8 mouse cellular contexts compared by ENCODE assay signal in genomic region chr15:36873058-36873883, GRCm38 (mm10).
DNase-seq lines count a peak whose midpoint lies in the region; ATAC-seq and TF ChIP-seq lines count a peak whose summit lies in the region.

No protein-coding gene starts in this region.

- 6% methylated on average over 10 of the region's 10 CpGs for WGBS in kidney, adult 2 months
- 11% methylated on average over 10 of the region's 10 CpGs for WGBS in lung, embryonic 14.5 days

- no peak for TF ChIP-seq POLR2A in kidney, adult 2 months (IDR thresholded peaks at IDR 0.05; ENCODE audit: low read depth, low read length)

- ATAC-seq in cerebellum, adult (ENCODE audit: insufficient number of reproducible peaks, low FRiP score, low TSS enrichment): peak; percentile 3
- ATAC-seq in lung, embryonic 14.5 days (ENCODE audit: insufficient read depth): peak; percentile 83
- ATAC-seq in monocyte, adult 5-6 weeks (replicated peaks; ENCODE audit: insufficient number of reproducible peaks, low FRiP score, low TSS enrichment, poor library complexity, severe bottlenecking): no peak

- H3K4me3 ChIP-seq in kidney, adult 2 months (ENCODE audit: insufficient read depth, low read depth, low read length): no peak overlapping the region
- H3K4me3 ChIP-seq in lung, embryonic 14.5 days (ENCODE audit: low read depth, low read length): no peak overlapping the region

- H3K4me2 ChIP-seq in lung, embryonic 14.5 days: peak overlapping the region; percentile 45

- DNase-seq in cerebellum, adult 11 months: no peak
- DNase-seq in embryo, embryonic 9.5 days (ENCODE audit: extremely low spot score): peak; percentile 42
- DNase-seq in heart, adult 9 months (ENCODE audit: low spot score in 2 of 2): peak; percentile 60 to 81
- peak; percentile 95 for DNase-seq in kidney, adult 2 months
- DNase-seq in lung, embryonic 14.5 days: peak; percentile 94
- peak; percentile 71 for DNase-seq in retina, postnatal 1 day

- H3K27ac ChIP-seq in kidney, adult 2 months (ENCODE audit: insufficient read depth, low read depth, low read length): peak overlapping the region; percentile 79
- H3K27ac ChIP-seq in lung, embryonic 14.5 days (ENCODE audit: low read depth): peak overlapping the region; percentile 88

- no peak for TF ChIP-seq CTCF in kidney, adult 2 months (conservative IDR thresholded peaks at IDR 0.05; ENCODE audit: insufficient read depth, insufficient read length, low read depth, low read length)
- no peak for TF ChIP-seq CTCF in lung, embryonic 14.5 days (IDR thresholded peaks at IDR 0.05; ENCODE audit: low read depth)

- peaks cover 20% of the 10 kb centered on the region for H3K4me1 ChIP-seq in kidney, adult 2 months (ENCODE audit: control insufficient read depth, insufficient read depth, low read length)
- peaks cover 31% of the 10 kb centered on the region for H3K4me1 ChIP-seq in lung, embryonic 14.5 days (ENCODE audit: insufficient read depth)

- H3K27me3 ChIP-seq in kidney, adult 2 months (replicated peaks; ENCODE audit: control insufficient read depth, insufficient read depth, low read length): no peaks in the 10 kb centered on the region
- H3K27me3 ChIP-seq in lung, embryonic 14.5 days (ENCODE audit: insufficient read depth, low read length): no peaks in the 10 kb centered on the region

- H3K9me3 ChIP-seq in lung, embryonic 14.5 days (ENCODE audit: low read depth, low read length): no peaks in the 10 kb centered on the region

- H3K9ac ChIP-seq in lung, embryonic 14.5 days: no peak overlapping the region

- H3K36me3 ChIP-seq in kidney, adult 2 months (ENCODE audit: control insufficient read depth, insufficient read depth, low read length): no peaks in the 10 kb centered on the region
- H3K36me3 ChIP-seq in lung, embryonic 14.5 days (ENCODE audit: insufficient read depth): no peaks in the 10 kb centered on the region
